Mouse (Mus musculus): ENCODE results near the gene Svs3a. TPM values are rescaled to one million over a fixed set of nuclear protein-coding genes. Genes with fewer than 3 reads are reported as not detected.

Gene Svs3a
- polyA plus RNA-seq (2012; rRNA removed; ENCODE audit: low replicate concordance), result not detected in 2 replicates

DNA sequence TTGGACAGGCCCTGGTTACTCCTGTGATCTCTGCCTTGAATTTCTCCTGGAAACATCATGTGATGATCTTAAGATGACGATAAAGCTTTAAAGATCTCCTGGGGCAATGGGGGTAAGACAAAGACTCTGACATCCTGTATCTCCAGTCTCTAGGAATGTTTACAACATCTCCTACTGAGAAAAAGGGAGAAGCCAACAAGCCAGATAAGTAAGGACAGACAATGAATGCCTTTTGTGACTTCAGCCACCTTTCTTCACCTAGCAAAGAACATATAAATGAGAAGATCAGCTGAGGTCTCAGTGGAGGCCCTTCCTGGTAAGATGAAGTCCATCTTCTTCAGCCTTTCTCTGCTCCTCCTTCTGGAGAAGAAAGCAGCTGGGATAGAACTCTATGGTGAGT, at the start of gene Svs3a:
Svs3a (plus strand) TSS at position 301 of the 400 bp plus-strand sequence.

DNA sequence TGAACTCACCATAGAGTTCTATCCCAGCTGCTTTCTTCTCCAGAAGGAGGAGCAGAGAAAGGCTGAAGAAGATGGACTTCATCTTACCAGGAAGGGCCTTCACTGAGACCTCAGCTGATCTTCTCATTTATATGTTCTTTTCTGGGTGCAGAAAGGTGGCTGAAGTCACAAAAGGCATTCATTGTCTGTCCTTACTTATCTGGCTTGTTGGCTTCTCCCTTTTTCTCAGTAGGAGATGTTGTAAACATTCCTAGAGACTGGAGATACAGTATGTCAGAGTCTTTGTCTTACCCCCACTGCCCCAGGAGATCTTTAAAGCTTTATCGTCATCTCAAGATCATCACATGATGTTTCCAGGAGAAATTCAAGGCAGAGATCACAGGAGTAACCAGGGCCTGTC, 32.5 kb upstream of the Svs3a start, which contains the start of gene Svs3b:
Svs3b (minus strand) TSS at position 101 of the 400 bp plus-strand sequence.

DNA sequence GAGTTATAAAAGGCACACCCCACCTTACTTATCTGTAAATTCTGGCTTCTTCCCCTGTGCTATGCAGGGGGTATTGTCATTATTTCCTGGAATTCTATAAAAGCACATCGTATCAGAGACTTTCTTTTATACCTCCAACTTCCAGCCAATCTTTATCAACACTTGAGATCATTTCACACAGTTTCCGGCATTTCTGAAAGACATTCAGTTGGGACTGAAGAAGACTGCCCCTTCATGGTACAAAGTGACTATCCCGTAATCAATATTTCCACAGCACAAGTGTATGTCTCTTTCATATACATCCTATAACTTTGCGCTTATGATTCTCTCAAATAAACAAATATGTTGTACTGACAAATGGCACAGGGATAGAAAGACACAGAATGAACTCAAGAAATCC, 10.7 kb upstream of the Svs3a start, which contains the start of gene Svs4:
Svs4 (minus strand) TSS at position 101 of the 400 bp plus-strand sequence.

GRCm38 (mm10) chr2:164316451-164316850, 27.4 kb downstream of the Svs3a start, which contains the start of gene Svs6:
Gene Svs6 (plus strand): TSS chr2:164316751.

GRCm38 (mm10) chr2:164332440-164332839, 43.4 kb downstream of the Svs3a start, which contains the start of gene Svs5:
Gene Svs5 (plus strand): TSS chr2:164332740.

Other genes with a start within 250 kb of the Svs3a start
- gene Stk4, start 218.9 kb upstream of the Svs3a start, polyA plus RNA-seq (2012; rRNA removed; ENCODE audit: low replicate concordance), result 4.9 and 5.9 TPM in 2 replicates
- gene Tomm34, start 218.1 kb upstream of the Svs3a start, polyA plus RNA-seq (2012; rRNA removed; ENCODE audit: low replicate concordance), result 34.6 and 34.9 TPM in 2 replicates
- 0.11 TPM in 1 of 2 replicates, not detected in the other for gene Kcns1, start 118.2 kb upstream of the Svs3a start, polyA plus RNA-seq (2012; rRNA removed; ENCODE audit: low replicate concordance)
- gene Wfdc5, start 106.5 kb upstream of the Svs3a start, polyA plus RNA-seq (2012; rRNA removed; ENCODE audit: low replicate concordance), result not detected in 2 replicates
- not detected in 2 replicates for gene Wfdc12, start 98.7 kb upstream of the Svs3a start, polyA plus RNA-seq (2012; rRNA removed; ENCODE audit: low replicate concordance)
- not detected in 2 replicates for gene Wfdc15a, start 89.1 kb upstream of the Svs3a start, polyA plus RNA-seq (2012; rRNA removed; ENCODE audit: low replicate concordance)
- gene Wfdc15b, start 67.6 kb upstream of the Svs3a start, polyA plus RNA-seq (2012; rRNA removed; ENCODE audit: low replicate concordance), result 0.31 and 2.6 TPM in 2 replicates
- not detected in 2 replicates for gene Svs2, start 50.8 kb upstream of the Svs3a start, polyA plus RNA-seq (2012; rRNA removed; ENCODE audit: low replicate concordance)
- not detected in 2 replicates for gene Svs3b, start 32.6 kb upstream of the Svs3a start, polyA plus RNA-seq (2012; rRNA removed; ENCODE audit: low replicate concordance)
- not detected in 2 replicates for gene Svs4, start 10.8 kb upstream of the Svs3a start, polyA plus RNA-seq (2012; rRNA removed; ENCODE audit: low replicate concordance)
- not detected in 2 replicates for gene Svs6, start 27.5 kb downstream of the Svs3a start, polyA plus RNA-seq (2012; rRNA removed; ENCODE audit: low replicate concordance)
- gene Svs5, start 43.5 kb downstream of the Svs3a start, polyA plus RNA-seq (2012; rRNA removed; ENCODE audit: low replicate concordance), result not detected in 2 replicates
- 9.0 and 13.9 TPM in 2 replicates for gene Slpi, start 99.8 kb downstream of the Svs3a start, polyA plus RNA-seq (2012; rRNA removed; ENCODE audit: low replicate concordance)
- 0.17 and 70.7 TPM in 2 replicates for gene Rbpjl, start 113.9 kb downstream of the Svs3a start, polyA plus RNA-seq (2012; rRNA removed; ENCODE audit: low replicate concordance)
- gene Matn4, start 115.9 kb downstream of the Svs3a start, polyA plus RNA-seq (2012; rRNA removed; ENCODE audit: low replicate concordance), result 0.81 and 1.6 TPM in 2 replicates
- 26.7 and 44.6 TPM in 2 replicates for gene Sdc4, start 154.6 kb downstream of the Svs3a start, polyA plus RNA-seq (2012; rRNA removed; ENCODE audit: low replicate concordance)
- 289 and 485 TPM in 2 replicates for gene Sys1, start 167.7 kb downstream of the Svs3a start, polyA plus RNA-seq (2012; rRNA removed; ENCODE audit: low replicate concordance)
- 34.5 and 97.9 TPM in 2 replicates for gene Gm20458, start 171.7 kb downstream of the Svs3a start, polyA plus RNA-seq (2012; rRNA removed; ENCODE audit: low replicate concordance)
- gene Trp53tg5, start 184.5 kb downstream of the Svs3a start, polyA plus RNA-seq (2012; rRNA removed; ENCODE audit: low replicate concordance), result not detected in 2 replicates
- gene Dbndd2, start 196.8 kb downstream of the Svs3a start, polyA plus RNA-seq (2012; rRNA removed; ENCODE audit: low replicate concordance), result 59.4 and 113 TPM in 2 replicates
- 196 and 283 TPM in 2 replicates for gene Pigt, start 208.3 kb downstream of the Svs3a start, polyA plus RNA-seq (2012; rRNA removed; ENCODE audit: low replicate concordance)

Data from duodenum, adult 2 months (tissue).